Comparison of ENCODE assay signal across 15 mouse cellular contexts in genomic region chr19:55998454-55999180, GRCm38 (mm10).
DNase-seq lines count a peak whose midpoint lies in the region; ATAC-seq and TF ChIP-seq lines count a peak whose summit lies in the region.
"Had no signal": no experiment of that assay in that cellular context is flagged by ENCODE, and none has a peak within 500 bp of the region (broad histone marks: within the 10 kb centered on the region; RNA-seq: fewer than 3 reads in every experiment).

No protein-coding gene starts in this region.

- no peaks in the 10 kb centered on the region for H3K36me3 ChIP-seq in intestine, postnatal 0 days (ENCODE audit: control insufficient read depth, insufficient read depth)
- no peaks in the 10 kb centered on the region for H3K36me3 ChIP-seq in intestine, embryonic 15.5 days
- no peaks in the 10 kb centered on the region for H3K36me3 ChIP-seq in E14TG2a.4 (ENCODE audit: insufficient read depth, low read length)
- H3K36me3 ChIP-seq in midbrain, embryonic 12.5 days = no peaks in the 10 kb centered on the region
- H3K36me3 ChIP-seq: embryonic facial prominence, embryonic 15.5 days; liver, embryonic 13.5 days had no signal

- DNase-seq in brain, embryonic 14.5 days (ENCODE audit: low read depth) = peak; percentile 61
- DNase-seq in adipocyte (ENCODE audit: low spot score) = no peak
- DNase-seq in spleen, postnatal 10 days (ENCODE audit: low spot score in 2 of 2) = no peak
- DNase-seq: cerebellum, adult 11-12 months; layer of hippocampus, adult 9-11 months; liver, embryonic 13.5 days; lung, postnatal 4 days; right cerebral cortex, postnatal 25 days had no signal

- no peak overlapping the region for H3K27ac ChIP-seq in intestine, postnatal 0 days (ENCODE audit: low read depth, low read length)
- H3K27ac ChIP-seq in intestine, embryonic 15.5 days = no peak overlapping the region
- no peak overlapping the region for H3K27ac ChIP-seq in midbrain, embryonic 12.5 days (replicated peaks)
- H3K27ac ChIP-seq: embryonic facial prominence, embryonic 15.5 days; liver, embryonic 13.5 days had no signal

- H3K4me3 ChIP-seq in intestine, postnatal 0 days (ENCODE audit: low read depth, low read length) = no peak overlapping the region
- H3K4me3 ChIP-seq in intestine, embryonic 15.5 days (replicated peaks) = no peak overlapping the region
- no peak overlapping the region for H3K4me3 ChIP-seq in E14TG2a.4 (replicated peaks; ENCODE audit: low read length)
- H3K4me3 ChIP-seq in midbrain, embryonic 12.5 days = no peak overlapping the region
- H3K4me3 ChIP-seq: embryonic facial prominence, embryonic 15.5 days; liver, embryonic 13.5 days had no signal

- peak; percentile 31 for TF ChIP-seq CTCF in intestine, postnatal 0 days (IDR thresholded peaks at IDR 0.05; ENCODE audit: low read depth)
- TF ChIP-seq CTCF in E14TG2a.4 (conservative IDR thresholded peaks at IDR 0.05; ENCODE audit: low read length) = peak; percentile 31
- TF ChIP-seq CTCF in brain, embryonic 14.5 days (IDR thresholded peaks at IDR 0.05; ENCODE audit: borderline replicate concordance, extremely low read depth, insufficient read depth, insufficient read length) = peak; percentile 41; the same call in 1 of the 2 replicates

- no peak for TF ChIP-seq POLR2A in brain, embryonic 14.5 days (IDR thresholded peaks at IDR 0.05; ENCODE audit: borderline replicate concordance, extremely low read depth, insufficient read depth, insufficient read length, poor library complexity, severe bottlenecking)

- H3K9me3 ChIP-seq in intestine, postnatal 0 days (ENCODE audit: control insufficient read depth) = no peaks in the 10 kb centered on the region
- no peaks in the 10 kb centered on the region for H3K9me3 ChIP-seq in intestine, embryonic 15.5 days
- H3K9me3 ChIP-seq in E14TG2a.4 (ENCODE audit: low read length) = peaks cover 15% of the 10 kb centered on the region
- H3K9me3 ChIP-seq in midbrain, embryonic 12.5 days = no peaks in the 10 kb centered on the region
- H3K9me3 ChIP-seq: embryonic facial prominence, embryonic 15.5 days; liver, embryonic 13.5 days had no signal

- no peaks in the 10 kb centered on the region for H3K4me1 ChIP-seq in intestine, postnatal 0 days (replicated peaks; ENCODE audit: control insufficient read depth, insufficient read depth, low read length)
- no peaks in the 10 kb centered on the region for H3K4me1 ChIP-seq in intestine, embryonic 15.5 days (replicated peaks)
- no peaks in the 10 kb centered on the region for H3K4me1 ChIP-seq in E14TG2a.4 (replicated peaks; ENCODE audit: low read depth, low read length)
- peaks cover 21% of the 10 kb centered on the region for H3K4me1 ChIP-seq in midbrain, embryonic 12.5 days
- H3K4me1 ChIP-seq: liver, embryonic 13.5 days had no signal

- 88% methylated on average over 15 of the region's 15 CpGs for WGBS in intestine, postnatal 0 days
- WGBS in intestine, embryonic 15.5 days = 83% methylated on average over 15 of the region's 15 CpGs
- WGBS in midbrain, embryonic 12.5 days = 71% methylated on average over 15 of the region's 15 CpGs

- no peak for ATAC-seq in intestine, postnatal 0 days
- ATAC-seq in intestine, embryonic 15.5 days = no peak
- ATAC-seq in midbrain, embryonic 12.5 days (ENCODE audit: low FRiP score, low read depth) = 0 out of 2 replicates have a peak, but pooled peaks have one; percentile 44
- ATAC-seq in frontal cortex, adult (ENCODE audit: low TSS enrichment) = no peak
- ATAC-seq: activated CD4-positive, CD25-positive, alpha-beta regulatory T cell, adult 4 months had no signal

- no peaks in the 10 kb centered on the region for H3K27me3 ChIP-seq in intestine, postnatal 0 days (replicated peaks; ENCODE audit: control insufficient read depth, insufficient read depth, low read length)
- no peaks in the 10 kb centered on the region for H3K27me3 ChIP-seq in intestine, embryonic 15.5 days (replicated peaks)
- peaks cover 6% of the 10 kb centered on the region; the same call in 1 of the 2 replicates for H3K27me3 ChIP-seq in E14TG2a.4 (ENCODE audit: insufficient read depth, low read length)
- H3K27me3 ChIP-seq in midbrain, embryonic 12.5 days = 0 out of 2 replicates have a peak, but pooled peaks cover 4% of the 10 kb centered on the region
- H3K27me3 ChIP-seq: embryonic facial prominence, embryonic 15.5 days had no signal

- no peak overlapping the region for H3K9ac ChIP-seq in intestine, postnatal 0 days (ENCODE audit: low read depth, low read length)
- no peak overlapping the region for H3K9ac ChIP-seq in intestine, embryonic 15.5 days
- H3K9ac ChIP-seq in midbrain, embryonic 12.5 days (replicated peaks) = no peak overlapping the region
- H3K9ac ChIP-seq: embryonic facial prominence, embryonic 15.5 days; liver, embryonic 13.5 days had no signal

- no peak overlapping the region for H3K4me2 ChIP-seq in intestine, postnatal 0 days (replicated peaks; ENCODE audit: low read depth)
- H3K4me2 ChIP-seq in intestine, embryonic 15.5 days (replicated peaks) = no peak overlapping the region
- no peak overlapping the region for H3K4me2 ChIP-seq in midbrain, embryonic 12.5 days (replicated peaks)
- H3K4me2 ChIP-seq: embryonic facial prominence, embryonic 15.5 days; liver, embryonic 13.5 days had no signal
